Mouse (Mus musculus): ENCODE measurements at regions not wholly inside any gene's neighbourhood (a gene's known extent, or its start where the extent isn't known, plus 50 kb on each side); places are given as distances from the start of the nearest gene placed in this dataset.

GRCm38 (mm10) chr3:137482546-137482945, 138.9 kb upstream of the Ddit4l start:
- intact Hi-C loops (cut with DNase I): no loop called here
- no peak for DNase-seq (ENCODE audit: low spot score)

- no peak for DNase-seq (ENCODE audit: low spot score)
- intact Hi-C loops (cut with DNase I): no loop called here
These were observed 138.4 kb upstream of the Ddit4l start for GRCm38 (mm10) chr3:137482971-137483370.

- no peak for DNase-seq (ENCODE audit: low spot score)
- intact Hi-C loops (cut with DNase I): no loop called here
These were observed 131.8 kb upstream of the Ddit4l start for GRCm38 (mm10) chr3:137489592-137489991.

- intact Hi-C loops (cut with DNase I): no loop called here
- DNase-seq (ENCODE audit: low spot score): no peak
These were observed 129.8 kb upstream of the Ddit4l start for GRCm38 (mm10) chr3:137491508-137492019.

- intact Hi-C loops (cut with DNase I): no loop called here
- no peak for DNase-seq (ENCODE audit: low spot score)
These were observed 123.1 kb upstream of the Ddit4l start for GRCm38 (mm10) chr3:137498343-137498742.

GRCm38 (mm10) chr3:137511283-137511682, 110.1 kb upstream of the Ddit4l start:
- intact Hi-C loops (cut with DNase I): no loop called here
- no peak for DNase-seq (ENCODE audit: low spot score)

- intact Hi-C loops (cut with DNase I): no loop called here
- no peak for DNase-seq (ENCODE audit: low spot score)
These were observed 109.0 kb upstream of the Ddit4l start for GRCm38 (mm10) chr3:137512411-137512810.

GRCm38 (mm10) chr3:137513026-137513425, 108.4 kb upstream of the Ddit4l start:
- no peak for DNase-seq (ENCODE audit: low spot score)
- intact Hi-C loops (cut with DNase I): no loop called here

GRCm38 (mm10) chr3:137514238-137514637, 107.2 kb upstream of the Ddit4l start:
- DNase-seq (ENCODE audit: low spot score): no peak
- intact Hi-C loops (cut with DNase I): no loop called here

- DNase-seq (ENCODE audit: low spot score): no peak
- intact Hi-C loops (cut with DNase I): no loop called here
These were observed 104.0 kb upstream of the Ddit4l start for GRCm38 (mm10) chr3:137517433-137517832.

- intact Hi-C loops (cut with DNase I): no loop called here
These were observed 101.2 kb upstream of the Ddit4l start for GRCm38 (mm10) chr3:137520191-137520590.

GRCm38 (mm10) chr3:137525606-137526575, 95.5 kb upstream of the Ddit4l start:
- DNase-seq (ENCODE audit: low spot score): no peak
- intact Hi-C loops (cut with DNase I): no loop called here

More at GRCm38 (mm10) chr3:137520191-137520590, 101.2 kb upstream of the Ddit4l start:
- DNase-seq (ENCODE audit: low spot score): no peak

GRCm38 (mm10) chr3:137529592-137529960, 91.8 kb upstream of the Ddit4l start:
- intact Hi-C loops (cut with DNase I): no loop called here
- no peak for DNase-seq (ENCODE audit: low spot score)

- no peak for DNase-seq (ENCODE audit: low spot score)
- intact Hi-C loops (cut with DNase I): no loop called here
These were observed 91.3 kb upstream of the Ddit4l start for GRCm38 (mm10) chr3:137529961-137530609.

GRCm38 (mm10) chr3:137541666-137542065, 79.7 kb upstream of the Ddit4l start:
- DNase-seq (ENCODE audit: low spot score): no peak
- intact Hi-C loops (cut with DNase I): no loop called here

GRCm38 (mm10) chr3:137542343-137542742, 79.1 kb upstream of the Ddit4l start:
- no peak for DNase-seq (ENCODE audit: low spot score)
- intact Hi-C loops (cut with DNase I): no loop called here

GRCm38 (mm10) chr3:137547414-137547877, 74.0 kb upstream of the Ddit4l start:
- DNase-seq (ENCODE audit: low spot score): no peak
- intact Hi-C loops (cut with DNase I): no loop called here

GRCm38 (mm10) chr3:137547938-137548337, 73.5 kb upstream of the Ddit4l start:
- peak; percentile 24 for DNase-seq (ENCODE audit: low spot score)
- intact Hi-C loops (cut with DNase I): no loop called here

- intact Hi-C loops (cut with DNase I): no loop called here
These were observed 70.7 kb upstream of the Ddit4l start for GRCm38 (mm10) chr3:137550708-137551107.

GRCm38 (mm10) chr3:137552472-137553336, 68.7 kb upstream of the Ddit4l start:
- DNase-seq (ENCODE audit: low spot score): no peak
- intact Hi-C loops (cut with DNase I): no loop called here

More at GRCm38 (mm10) chr3:137550708-137551107, 70.7 kb upstream of the Ddit4l start:
- DNase-seq (ENCODE audit: low spot score): no peak
